Mouse (Mus musculus) myocyte (in vitro differentiated cells): ENCODE measurements around the gene Olfr97.

Experiments
- CEBPB ChIP-seq: IDR thresholded peaks from 2 replicates; pipeline ENCODE4 v1.6.1; 2011; ENCODE audit warnings: mild to moderate bottlenecking, moderate library complexity; ENCODE audit not compliant: poor library complexity, insufficient read depth, severe bottlenecking
- POLR2A ChIP-seq: IDR thresholded peaks from one replicate; pipeline ENCODE4 v1.6.1; 2011; ENCODE audit warnings: low read depth, mild to moderate bottlenecking, control low read depth, moderate library complexity; ENCODE audit not compliant: insufficient read length
- USF1 ChIP-seq: IDR thresholded peaks from one replicate; pipeline ENCODE4 v1.6.1; 2011; ENCODE audit warnings: low read depth, mild to moderate bottlenecking, control low read depth, moderate library complexity

GRCm38 (mm10) chr17:37249460-37249859, 12.3 kb upstream of the Olfr97 start:
- TF ChIP-seq USF1 (no peak), POLR2A (no peak), CEBPB (no peak)
